Mouse (Mus musculus) spleen, postnatal 4 days (tissue): ENCODE measurements around the gene Rpp30.

ENCODE experiments used
- DNase-seq, 2 experiments: peaks; one replicate each; pipeline ENCODE4 v3.0.0; 2022; ENCODE audit warnings: low spot score in 2 of 2

The Rpp30 gene

DNA sequence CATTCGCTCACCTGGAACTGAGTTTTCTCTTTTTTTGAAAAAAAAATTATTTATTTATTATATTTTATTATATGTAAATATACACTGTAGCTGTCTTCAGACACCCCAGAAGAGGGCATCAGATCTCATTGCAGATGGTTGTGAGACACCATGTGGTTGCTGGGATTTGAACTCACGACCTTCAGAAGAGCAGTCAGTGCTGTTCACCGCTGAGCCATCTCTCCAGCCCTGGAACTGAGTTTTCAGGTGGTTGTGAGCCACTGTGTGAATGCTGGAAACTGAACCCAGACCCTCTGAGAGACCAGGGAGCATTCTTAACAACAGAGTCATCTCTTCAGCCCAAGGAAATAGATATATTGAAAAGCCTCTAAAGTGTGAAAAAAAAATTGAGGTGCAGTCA is 44.9 kb downstream of the Rpp30 start:
- no peak for DNase-seq

- DNase-seq: no peak
Measured at GRCm38 (mm10) chr19:36129213-36129612, 45.7 kb downstream of the Rpp30 start.

- no peak for DNase-seq
Measured at GRCm38 (mm10) chr19:36129643-36130042, 46.1 kb downstream of the Rpp30 start.

DNA sequence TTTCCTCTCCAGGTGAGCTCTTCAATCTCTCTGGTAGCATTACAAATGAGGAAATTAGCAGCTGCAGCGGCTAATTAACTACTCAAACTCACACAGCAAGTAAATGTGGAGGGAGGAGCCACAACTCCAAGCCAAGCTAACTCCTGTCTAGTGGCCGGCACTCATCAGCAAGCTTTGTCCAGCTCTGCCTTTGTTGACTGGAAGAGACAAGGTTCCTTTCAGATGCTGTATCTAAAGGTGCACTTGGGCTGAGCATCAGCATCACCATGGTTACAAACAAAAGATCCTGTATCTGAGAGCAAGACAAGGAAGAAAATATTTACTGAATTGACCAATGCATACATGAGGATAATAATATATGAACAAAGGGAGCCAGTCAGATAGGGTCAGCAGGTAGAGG is 46.7 kb downstream of the Rpp30 start:
- DNase-seq: no peak

- DNase-seq: no peak
Measured at GRCm38 (mm10) chr19:36131990-36132389, 48.5 kb downstream of the Rpp30 start.

- no peak for DNase-seq
Measured at GRCm38 (mm10) chr19:36133064-36133463, 49.5 kb downstream of the Rpp30 start.

DNA sequence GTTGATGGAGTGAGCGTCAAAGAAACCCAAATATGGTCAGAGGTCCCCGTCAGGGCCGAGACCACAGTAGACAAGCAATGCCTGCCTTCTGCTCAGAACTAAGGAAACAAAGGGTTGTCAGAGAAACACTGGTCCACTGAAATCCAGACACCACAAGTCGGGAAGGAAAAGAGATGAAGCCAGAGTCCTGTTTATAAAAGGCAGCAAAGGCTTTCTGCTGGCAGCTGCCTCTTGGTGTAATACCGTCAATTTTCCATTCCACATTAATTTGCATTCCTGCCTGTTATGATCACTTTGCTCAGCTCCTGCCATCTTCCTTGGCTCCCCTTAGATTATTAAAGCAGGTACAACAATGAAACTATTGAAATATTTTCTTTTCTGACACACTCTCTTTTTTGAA is 50.2 kb downstream of the Rpp30 start:
- no peak for DNase-seq

DNA sequence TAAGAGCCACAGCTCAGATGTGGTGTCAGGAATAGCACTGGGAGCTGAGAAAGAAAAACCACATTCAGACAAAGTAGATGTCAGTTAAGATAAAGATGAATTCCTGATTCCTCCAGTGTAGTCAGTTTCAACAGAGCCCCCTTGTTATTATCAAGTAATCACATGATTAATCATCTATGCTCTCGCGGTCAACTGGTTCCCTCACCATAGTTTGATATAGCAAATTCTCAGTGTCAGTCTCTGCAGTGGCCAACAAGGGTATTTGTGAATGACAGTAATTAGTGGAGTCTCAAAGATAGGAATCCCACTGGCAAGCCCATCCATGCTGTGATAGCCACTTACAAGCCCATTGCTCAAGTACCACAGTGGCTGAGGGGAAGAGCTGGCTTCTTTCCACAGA is 60.1 kb downstream of the Rpp30 start:
- no peak for DNase-seq

- DNase-seq: no peak
Measured at GRCm38 (mm10) chr19:36148578-36148977, 65.1 kb downstream of the Rpp30 start.

DNA sequence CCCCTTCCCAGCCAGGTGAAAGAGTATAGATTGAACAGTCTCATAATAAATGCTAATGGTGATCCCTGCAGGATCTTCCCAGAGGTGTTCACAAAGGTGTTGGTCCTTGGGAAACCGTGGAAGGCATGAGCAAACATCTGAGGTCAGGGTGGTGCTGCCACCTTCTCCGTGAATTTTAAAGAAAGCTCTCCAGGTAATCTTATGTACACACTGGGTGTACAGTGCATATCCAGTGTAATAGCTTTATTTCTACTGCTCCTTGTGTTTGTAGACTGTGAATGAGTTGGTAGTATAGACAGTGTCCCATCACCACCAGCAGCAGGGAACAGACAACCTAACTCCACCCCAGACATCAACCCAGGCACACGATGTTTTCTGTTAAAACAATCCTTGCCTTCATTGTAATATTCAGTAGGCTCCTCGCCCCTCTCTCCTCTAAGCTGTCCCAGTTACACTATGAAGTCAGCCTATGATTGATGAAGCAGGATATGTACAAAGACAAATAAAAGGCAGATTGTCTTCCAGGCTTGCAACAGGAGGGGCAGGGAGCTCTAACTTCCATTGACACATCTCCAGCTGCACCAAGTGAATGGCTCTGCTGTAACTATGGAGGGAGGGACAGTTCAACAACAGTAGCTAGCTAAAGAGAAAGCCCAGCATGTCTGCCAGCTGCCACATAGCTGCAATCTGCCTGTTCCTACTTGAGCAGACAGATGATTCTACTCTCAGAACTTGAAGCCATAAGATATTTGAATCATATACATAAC is 66.9 kb downstream of the Rpp30 start:
- no peak for DNase-seq
